Mouse (Mus musculus) cortical plate, adult 2 months (tissue): ENCODE results near the gene Ano8. TPM values are rescaled to one million over a fixed set of nuclear protein-coding genes. Genes with fewer than 3 reads are reported as not detected.

Source experiments
- H3K27ac ChIP-seq: fragments of 200-500 bp; 2 replicates; pipeline ENCODE4 v1.5.1; 2012; ENCODE audit warnings: low read length, control low read depth, inconsistent platforms; ENCODE audit not compliant: insufficient read depth
- H3K4me1 ChIP-seq: fragments of 200-500 bp; 2 replicates; pipeline ENCODE4 v1.6.1; 2011; ENCODE audit warnings: low read length; ENCODE audit not compliant: control insufficient read depth, insufficient read depth
- H3K4me3 ChIP-seq: fragments of 200-500 bp; 2 replicates; pipeline ENCODE4 v1.5.1; 2011; ENCODE audit warnings: mild to moderate bottlenecking, low read length, control low read depth; ENCODE audit not compliant: insufficient read depth
- CTCF ChIP-seq: fragments of 200-500 bp; IDR thresholded peaks from 2 replicates; pipeline ENCODE4 v1.5.1; 2011; ENCODE audit warnings: mild to moderate bottlenecking, control low read depth, low read length; ENCODE audit not compliant: insufficient read depth; ENCODE audit errors: extremely low read depth
- POLR2A ChIP-seq: fragments of 200-500 bp; IDR thresholded peaks from 2 replicates; pipeline ENCODE4 v1.6.1; 2011; ENCODE audit warnings: mild to moderate bottlenecking, low read length, control low read depth; ENCODE audit not compliant: insufficient read depth; ENCODE audit errors: extremely low read depth
- polyA plus RNA-seq: library from polyadenylated mRNA; depleted of rRNA; stranded (reverse); fragments of >200 nt; gene quantifications from 2 replicates; pipeline ENCODE4 v1.2.3, GENCODE M21; 2012

Ano8 gene
- polyA plus RNA-seq, 1 experiment: 69.2 TPM

- Histone ChIP-seq H3K27ac (no peak overlapping the region), H3K4me3 (no peak overlapping the region), H3K4me1 (peaks cover 2% of the 10 kb centered on the region; the same call in 1 of the 2 replicates)
- TF ChIP-seq CTCF (no peak), POLR2A (no peak)
Observed at GRCm38 (mm10) chr8:71471861-71472260, 13.9 kb downstream of the Ano8 start.

- Histone ChIP-seq H3K27ac (no peak overlapping the region), H3K4me3 (no peak overlapping the region), H3K4me1 (peaks cover 2% of the 10 kb centered on the region; the same call in 1 of the 2 replicates)
- TF ChIP-seq CTCF (no peak), POLR2A (no peak)
Observed at GRCm38 (mm10) chr8:71470913-71471255, 14.9 kb downstream of the Ano8 start.

- H3K4me1 ChIP-seq: peaks cover 2% of the 10 kb centered on the region; the same call in 1 of the 2 replicates
- H3K4me3 ChIP-seq: peak overlapping the region; percentile 84; the same call in 1 of the 2 replicates
- H3K27ac ChIP-seq: no peak overlapping the region
- TF ChIP-seq CTCF: no peak
Observed at GRCm38 (mm10) chr8:71470146-71470912, 15.4 kb downstream of the Ano8 start.

GRCm38 (mm10) chr8:71469411-71469810 is 16.4 kb downstream of the Ano8 start:
- Histone ChIP-seq H3K27ac (peak overlapping the region; percentile 38; the same call in 1 of the 2 replicates), H3K4me3 (peak overlapping the region; percentile 84), H3K4me1 (peaks cover 2% of the 10 kb centered on the region; the same call in 1 of the 2 replicates)
- TF ChIP-seq POLR2A: no peak
- no peak for TF ChIP-seq CTCF

- peak within 1 kb of the TSS; percentile 84 for H3K4me3 ChIP-seq
- peaks cover 3% of the 10 kb centered on the region; the same call in 1 of the 2 replicates for H3K4me1 ChIP-seq
- no peak for TF ChIP-seq CTCF
- peak; percentile 47; the same call in 1 of the 2 replicates for TF ChIP-seq POLR2A
- peak within 1 kb of the TSS; percentile 38; the same call in 1 of the 2 replicates for H3K27ac ChIP-seq
Observed at GRCm38 (mm10) chr8:71468916-71469315, 16.8 kb downstream of the Ano8 start, which contains the start of gene Dda1. TSS of gene Dda1 (plus strand) at chr8:71469199.

GRCm38 (mm10) chr8:71468001-71468400 is 17.8 kb downstream of the Ano8 start:
- Histone ChIP-seq H3K27ac (no peak overlapping the region), H3K4me3 (no peak overlapping the region), H3K4me1 (peaks cover 4% of the 10 kb centered on the region; the same call in 1 of the 2 replicates)
- TF ChIP-seq CTCF: no peak
- TF ChIP-seq POLR2A: no peak

GRCm38 (mm10) chr8:71467201-71467600 is 18.6 kb downstream of the Ano8 start:
- TF ChIP-seq CTCF: no peak
- no peak for TF ChIP-seq POLR2A
- H3K4me1 ChIP-seq: peaks cover 5% of the 10 kb centered on the region
- H3K27ac ChIP-seq: no peak overlapping the region
- no peak overlapping the region for H3K4me3 ChIP-seq

GRCm38 (mm10) chr8:71466198-71466597 is 19.6 kb downstream of the Ano8 start:
- Histone ChIP-seq H3K4me3 (no peak overlapping the region), H3K27ac (no peak overlapping the region), H3K4me1 (peaks cover 7% of the 10 kb centered on the region)
- no peak for TF ChIP-seq CTCF
- no peak for TF ChIP-seq POLR2A

- H3K27ac ChIP-seq: no peak overlapping the region
- no peak for TF ChIP-seq CTCF
- H3K4me1 ChIP-seq: peaks cover 9% of the 10 kb centered on the region
- no peak overlapping the region; the same call in 1 of the 2 replicates for H3K4me3 ChIP-seq
Observed at GRCm38 (mm10) chr8:71465733-71466132, 20.0 kb downstream of the Ano8 start.
